In the genomic region with DNA sequence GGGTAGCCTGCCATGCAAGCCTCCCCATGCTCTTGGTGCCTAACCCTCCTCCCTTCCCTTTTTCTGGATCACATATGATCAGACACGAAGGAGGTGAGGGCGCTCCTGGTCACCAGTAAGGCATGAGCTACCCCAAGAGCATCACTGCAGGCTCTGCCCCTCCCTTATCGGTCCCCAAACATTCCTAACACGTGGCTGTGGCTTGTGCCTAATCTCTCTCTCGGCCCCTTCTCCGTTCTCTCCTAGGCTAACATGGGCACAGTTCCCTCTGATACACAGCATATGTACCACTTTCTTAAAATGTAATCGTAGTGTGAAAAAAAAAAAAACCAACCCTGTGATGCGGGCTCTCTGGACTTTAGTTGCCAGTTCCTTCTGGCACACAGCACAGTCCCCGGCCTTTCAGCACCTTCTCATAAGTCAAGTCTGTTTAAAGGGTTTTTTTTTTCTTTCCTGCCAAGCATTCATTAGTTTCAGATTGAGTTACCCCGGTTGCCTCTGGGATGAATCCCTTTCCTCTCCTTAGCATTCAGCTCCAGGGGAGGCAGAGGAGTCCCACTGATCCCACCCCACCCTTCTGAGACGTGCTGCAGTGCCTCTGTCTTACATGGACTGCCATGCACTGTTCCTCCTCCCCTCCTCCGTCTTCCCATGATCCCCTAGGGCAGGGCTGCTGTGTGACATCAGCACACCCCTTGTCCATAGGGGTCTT, we compare ENCODE assay signal across 9 mouse cellular contexts. TPM values are rescaled to one million over a fixed set of nuclear protein-coding genes. Genes with fewer than 3 reads are reported as not detected.
A peak's percentile ranks its signal among the peaks of the same experiment; 100 is the strongest.
DNase-seq lines count a peak whose midpoint lies in the region; ATAC-seq and TF ChIP-seq lines count a peak whose summit lies in the region.
"Had no signal": no experiment of that assay in that cellular context is flagged by ENCODE, and none has a peak within 500 bp of the region (broad histone marks: within the 10 kb centered on the region; RNA-seq: fewer than 3 reads in every experiment).

No protein-coding gene starts in this region.

- peak; percentile 12; the same call in 1 of the 2 replicates for ATAC-seq in forebrain, embryonic 16.5 days
- peak; percentile 92 for ATAC-seq in liver, embryonic 11.5 days (replicated peaks; ENCODE audit: low FRiP score)

- peak; percentile 17 for DNase-seq in gastrocnemius, adult 2 months
- no peak for DNase-seq in gastrocnemius, postnatal 36 days
- DNase-seq in A20 (ENCODE audit: low read depth, low spot score), result peak; percentile 50
- no peak for DNase-seq in liver, embryonic 11.5 days (ENCODE audit: low spot score)
- DNase-seq in thymus, postnatal 36 days, result no peak
- no peak for DNase-seq in lung, adult 2 months
- DNase-seq in adrenal gland, postnatal 36 days, result no peak
- DNase-seq: adrenal gland, adult 2 months had no signal

- H3K9ac ChIP-seq in forebrain, embryonic 16.5 days (replicated peaks; ENCODE audit: low read depth, low read length), result no peak overlapping the region
- no peak overlapping the region for H3K9ac ChIP-seq in liver, embryonic 11.5 days (ENCODE audit: low read depth, low read length)

- no peak overlapping the region for H3K4me2 ChIP-seq in forebrain, embryonic 16.5 days (ENCODE audit: low read length)
- H3K4me2 ChIP-seq in liver, embryonic 11.5 days, result peak overlapping the region; percentile 30; the same call in 1 of the 2 replicates

- TF ChIP-seq CTCF in gastrocnemius, adult 2 months (IDR thresholded peaks at IDR 0.05), result no peak
- TF ChIP-seq CTCF in lung, adult 2 months (IDR thresholded peaks at IDR 0.05; ENCODE audit: insufficient read depth, low read length), result no peak

- WGBS in forebrain, embryonic 16.5 days, result 21% methylated on average over 12 of the region's 12 CpGs
- 35% methylated on average over 12 of the region's 12 CpGs for WGBS in liver, embryonic 11.5 days
- 42% methylated on average over 12 of the region's 12 CpGs for WGBS in lung, adult 2 months

- no peak for TF ChIP-seq POLR2A in lung, adult 2 months (IDR thresholded peaks at IDR 0.05; ENCODE audit: borderline replicate concordance, extremely low read depth, low read depth, low read length)

- peak overlapping the region; percentile 13 for H3K4me3 ChIP-seq in gastrocnemius, adult 2 months
- H3K4me3 ChIP-seq in forebrain, embryonic 16.5 days (replicated peaks; ENCODE audit: low read length), result no peak overlapping the region
- H3K4me3 ChIP-seq in liver, embryonic 11.5 days (ENCODE audit: low read depth, low read length), result no peak overlapping the region
- H3K4me3 ChIP-seq in lung, adult 2 months (replicated peaks; ENCODE audit: extremely low read depth, low read depth, low read length), result no peak overlapping the region

- intact Hi-C loops in gastrocnemius, adult 2 months (cut with DNase I), result no loop called here
- intact Hi-C loops in gastrocnemius, postnatal 36 days (cut with DNase I), result no loop called here

- no peaks in the 10 kb centered on the region for H3K9me3 ChIP-seq in forebrain, embryonic 16.5 days (ENCODE audit: control insufficient read depth, low read length)
- H3K9me3 ChIP-seq in liver, embryonic 11.5 days (ENCODE audit: control insufficient read depth, low read length), result no peaks in the 10 kb centered on the region

- H3K4me1 ChIP-seq in forebrain, embryonic 16.5 days (replicated peaks; ENCODE audit: control insufficient read depth, insufficient read depth, low read length), result peaks cover 44% of the 10 kb centered on the region
- peaks cover 18% of the 10 kb centered on the region for H3K4me1 ChIP-seq in liver, embryonic 11.5 days (replicated peaks; ENCODE audit: control insufficient read depth, insufficient read depth, low read length)
- H3K4me1 ChIP-seq in lung, adult 2 months (ENCODE audit: control insufficient read depth, insufficient read depth, low read length), result peaks cover 4% of the 10 kb centered on the region; the same call in 1 of the 2 replicates

- peak overlapping the region; percentile 84 for H3K27ac ChIP-seq in gastrocnemius, adult 2 months
- H3K27ac ChIP-seq in forebrain, embryonic 16.5 days (ENCODE audit: low read length), result no peak overlapping the region
- H3K27ac ChIP-seq in liver, embryonic 11.5 days (ENCODE audit: low read depth, low read length), result no peak overlapping the region

- H3K36me3 ChIP-seq in forebrain, embryonic 16.5 days (ENCODE audit: control insufficient read depth, insufficient read depth), result no peaks in the 10 kb centered on the region
- no peaks in the 10 kb centered on the region for H3K36me3 ChIP-seq in liver, embryonic 11.5 days (ENCODE audit: control insufficient read depth, insufficient read depth, low read length)

- no peaks in the 10 kb centered on the region for H3K27me3 ChIP-seq in forebrain, embryonic 16.5 days (replicated peaks; ENCODE audit: control insufficient read depth, insufficient read depth, low read length)
- H3K27me3 ChIP-seq in liver, embryonic 11.5 days (replicated peaks; ENCODE audit: control insufficient read depth, insufficient read depth, low read length), result peaks cover 4% of the 10 kb centered on the region; the same call in 1 of the 2 replicates

RNA-seq across cellular contexts. Expression of gene Ank, which starts 19.2 kb away (rescaled TPM):
- total RNA-seq in gastrocnemius, adult 2 months (2021), result 100 to 1,000 TPM; 134 to 142 TPM
- 100 to 1,000 TPM; 107 to 112 TPM for total RNA-seq in gastrocnemius, postnatal 36 days (2021)
- 17.9 and 22.0 TPM in 2 replicates for polyA plus RNA-seq in forebrain, embryonic 16.5 days (2015; fragmentation: Nextera tagmentation; extraction: Ambion mirVana)
- polyA plus RNA-seq in liver, embryonic 11.5 days (2014; fragmentation: Nextera tagmentation; extraction: Ambion mirVana), result 13.1 and 14.6 TPM in 2 replicates
- 13.6 and 26.4 TPM in 2 replicates for polyA plus RNA-seq in lung, adult 2 months (2012; rRNA removed)
- 10 to 100 TPM; 43.8 to 56.4 TPM for total RNA-seq in adrenal gland, postnatal 36 days (2021)

Comparison
In these comparisons a context has a peak if more than half of its experiments do, and no peak if none do; other contexts are left out.
1. DNase-seq: peak in gastrocnemius, adult 2 months (single experiment) and A20 (single experiment); none in gastrocnemius, postnatal 36 days (0 of 2), liver, embryonic 11.5 days (single experiment), thymus, postnatal 36 days (0 of 2), lung, adult 2 months (single experiment) and adrenal gland, postnatal 36 days (0 of 2).